Comparison of ENCODE assay signal across 8 mouse cellular contexts in genomic region chr8:46551029-46551428, GRCm38 (mm10). TPM values are rescaled to one million over a fixed set of nuclear protein-coding genes. Genes with fewer than 3 reads are reported as not detected.
A peak's percentile ranks its signal among the peaks of the same experiment; 100 is the strongest.
DNase-seq lines count a peak whose midpoint lies in the region; ATAC-seq and TF ChIP-seq lines count a peak whose summit lies in the region.

No protein-coding gene starts in this region.

- no peak overlapping the region for H3K9ac ChIP-seq in heart, embryonic 12.5 days
- H3K9ac ChIP-seq in ES-E14 (ENCODE audit: insufficient read depth, low read depth, low read length, poor library complexity, severe bottlenecking), result peak overlapping the region; percentile 27; the same call in 1 of the 2 replicates
- H3K9ac ChIP-seq in intestine, embryonic 16.5 days (ENCODE audit: low read depth, low read length), result no peak overlapping the region
- peak overlapping the region; percentile 52; the same call in 1 of the 2 replicates for H3K9ac ChIP-seq in neural tube, embryonic 13.5 days

- H3K4me3 ChIP-seq in heart, embryonic 12.5 days, result no peak overlapping the region
- peak overlapping the region in 1 of 2 experiments; percentile 68; a peak in 2 of 4 replicates for H3K4me3 ChIP-seq in ES-E14 (ENCODE audit: insufficient read depth in 1 of 2, low read depth in 1 of 2, low read length in 2 of 2, poor library complexity in 1 of 2, severe bottlenecking in 1 of 2)
- H3K4me3 ChIP-seq in intestine, embryonic 16.5 days (ENCODE audit: low read length), result no peak overlapping the region
- peak overlapping the region; percentile 73 for H3K4me3 ChIP-seq in neural tube, embryonic 13.5 days

- H3K9me3 ChIP-seq in heart, embryonic 12.5 days (replicated peaks), result no peaks in the 10 kb centered on the region
- no peaks in the 10 kb centered on the region for H3K9me3 ChIP-seq in ES-E14 (ENCODE audit: control insufficient read depth, insufficient read depth, low read depth, low read length)
- H3K9me3 ChIP-seq in intestine, embryonic 16.5 days (ENCODE audit: control insufficient read depth, low read length), result no peaks in the 10 kb centered on the region
- no peaks in the 10 kb centered on the region for H3K9me3 ChIP-seq in neural tube, embryonic 13.5 days

- H3K36me3 ChIP-seq in heart, embryonic 12.5 days, result no peaks in the 10 kb centered on the region; the same call in 1 of the 2 replicates
- H3K36me3 ChIP-seq in ES-E14 (ENCODE audit: control insufficient read depth, insufficient read depth, low read length, poor library complexity, severe bottlenecking), result peaks cover 3% of the 10 kb centered on the region
- no peaks in the 10 kb centered on the region for H3K36me3 ChIP-seq in intestine, embryonic 16.5 days (ENCODE audit: control insufficient read depth, insufficient read depth, low read length)
- 0 out of 2 replicates have a peak, but pooled peaks cover 2% of the 10 kb centered on the region for H3K36me3 ChIP-seq in neural tube, embryonic 13.5 days

- H3K4me1 ChIP-seq in heart, embryonic 12.5 days (replicated peaks), result peaks cover 17% of the 10 kb centered on the region
- H3K4me1 ChIP-seq in ES-E14 (ENCODE audit: control insufficient read depth in 2 of 2, insufficient read depth in 2 of 2, low read length in 2 of 2, poor library complexity in 1 of 2), result peaks cover 0 to 4% of the 10 kb centered on the region in 2 experiments; a peak in 1 of 4 replicates
- H3K4me1 ChIP-seq in intestine, embryonic 16.5 days (ENCODE audit: control insufficient read depth, insufficient read depth, low read length), result peaks cover 11% of the 10 kb centered on the region
- peaks cover 11% of the 10 kb centered on the region for H3K4me1 ChIP-seq in neural tube, embryonic 13.5 days (replicated peaks)

- H3K4me2 ChIP-seq in heart, embryonic 12.5 days, result peak overlapping the region; percentile 84
- H3K4me2 ChIP-seq in intestine, embryonic 16.5 days (ENCODE audit: low read depth, low read length), result peak overlapping the region; percentile 35
- H3K4me2 ChIP-seq in neural tube, embryonic 13.5 days, result peak overlapping the region; percentile 60

- intact Hi-C loops in heart, postnatal 14 days (cut with DNase I), result no loop called here

- 46% methylated on average over 4 of the region's 4 CpGs for WGBS in heart, embryonic 12.5 days
- 30% methylated on average over 4 of the region's 4 CpGs for WGBS in intestine, embryonic 16.5 days
- WGBS in neural tube, embryonic 13.5 days, result 46% methylated on average over 4 of the region's 4 CpGs

- DNase-seq in heart, postnatal 14 days, result no peak
- DNase-seq in ES-E14 (ENCODE audit: low read depth, low spot score), result no peak
- no peak for DNase-seq in spleen, postnatal 4 days (ENCODE audit: low spot score in 2 of 2)
- DNase-seq in urinary bladder, adult 2 months (ENCODE audit: low spot score), result no peak

- H3K27ac ChIP-seq in heart, embryonic 12.5 days (ENCODE audit: poor library complexity, severe bottlenecking), result no peak overlapping the region
- no peak overlapping the region for H3K27ac ChIP-seq in ES-E14 (ENCODE audit: insufficient read depth, low read depth, low read length, poor library complexity, severe bottlenecking)
- H3K27ac ChIP-seq in intestine, embryonic 16.5 days (ENCODE audit: low read length), result no peak overlapping the region
- peak overlapping the region; percentile 86; the same call in 1 of the 2 replicates for H3K27ac ChIP-seq in neural tube, embryonic 13.5 days (replicated peaks)

- no peak for ATAC-seq in heart, embryonic 12.5 days (ENCODE audit: insufficient number of reproducible peaks, low FRiP score)
- ATAC-seq in erythroblast, adult 5-6 weeks (replicated peaks; ENCODE audit: low FRiP score, poor library complexity, severe bottlenecking), result peak; percentile 22
- ATAC-seq in intestine, embryonic 16.5 days, result no peak
- ATAC-seq in neural tube, embryonic 13.5 days (ENCODE audit: low read depth), result peak; percentile 33; the same call in 1 of the 2 replicates

- in situ Hi-C loops in ES-E14 (cut with MboI; ENCODE audit: low sequenced_read_pairs in 2 of 2, unreplicated experiment in 2 of 2), result no loop called here

- H3K27me3 ChIP-seq in heart, embryonic 12.5 days (replicated peaks), result no peaks in the 10 kb centered on the region
- H3K27me3 ChIP-seq in intestine, embryonic 16.5 days (replicated peaks; ENCODE audit: control insufficient read depth, insufficient read depth, low read length), result no peaks in the 10 kb centered on the region
- H3K27me3 ChIP-seq in neural tube, embryonic 13.5 days, result no peaks in the 10 kb centered on the region; the same call in 1 of the 2 replicates

TF ChIP-seq in ES-E14, 5 proteins besides CTCF, POLR2A, EP300 and RAD21:
- TF ChIP-seq HCFC1 (IDR thresholded peaks at IDR 0.05; ENCODE audit: borderline replicate concordance, insufficient read depth, low read length) (no peak), MAFK (IDR thresholded peaks at IDR 0.05; ENCODE audit: insufficient read depth, low read depth, low read length) (peak; percentile 52; the same call in 1 of the 2 replicates)

RNA-seq across cellular contexts. Expression of gene Cenpu, which starts 0.8 kb away (rescaled TPM):
- 10.7 and 12.6 TPM in 2 replicates for polyA plus RNA-seq in heart, embryonic 12.5 days (2016; fragmentation: Nextera tagmentation; extraction: Ambion mirVana)
- 1 to 10 TPM; 1.3 to 1.4 TPM for total RNA-seq in heart, postnatal 14 days (2021)
- 17.3 and 19.1 TPM in 2 replicates for total RNA-seq in ES-E14 (2012; rRNA removed)
- 6.5 and 19.4 TPM in 2 replicates for total RNA-seq in erythroblast, adult 5-6 weeks (2015; ENCODE audit: low replicate concordance)
- total RNA-seq in erythroblast, adult 5-6 weeks (2017; ENCODE audit: low replicate concordance), result 30.5 and 31.9 TPM in 2 replicates
- 9.0 and 12.7 TPM in 2 replicates for polyA plus RNA-seq in intestine, embryonic 16.5 days (2015; fragmentation: Nextera tagmentation; extraction: Ambion mirVana)
- 7.1 and 10.3 TPM in 2 replicates for polyA plus RNA-seq in neural tube, embryonic 13.5 days (2015; fragmentation: Nextera tagmentation; extraction: Ambion mirVana)
- polyA plus RNA-seq in urinary bladder, adult 2 months (2012; rRNA removed), result 0.86 and 1.4 TPM in 2 replicates

Comparison
In these comparisons a context has a peak if more than half of its experiments do, and no peak if none do; other contexts are left out.
1. ATAC-seq: peak in erythroblast, adult 5-6 weeks (single experiment) and neural tube, embryonic 13.5 days (single experiment); none in heart, embryonic 12.5 days (single experiment) and intestine, embryonic 16.5 days (single experiment).
2. H3K9ac ChIP-seq: peak in ES-E14 (single experiment) and neural tube, embryonic 13.5 days (single experiment); none in heart, embryonic 12.5 days (single experiment) and intestine, embryonic 16.5 days (single experiment).
3. Peak in every context shown above with its lines, with median percentiles within 50 percentile points of each other: H3K4me2 ChIP-seq.